Mouse (Mus musculus): ENCODE data around the gene Mfn1. TPM values are rescaled to one million over a fixed set of nuclear protein-coding genes. Genes with fewer than 3 reads are reported as not detected.

Gene Mfn1
- total and polyA plus RNA-seq, 3 experiments: 16.6 to 27.4 (median 25.6) TPM

DNA sequence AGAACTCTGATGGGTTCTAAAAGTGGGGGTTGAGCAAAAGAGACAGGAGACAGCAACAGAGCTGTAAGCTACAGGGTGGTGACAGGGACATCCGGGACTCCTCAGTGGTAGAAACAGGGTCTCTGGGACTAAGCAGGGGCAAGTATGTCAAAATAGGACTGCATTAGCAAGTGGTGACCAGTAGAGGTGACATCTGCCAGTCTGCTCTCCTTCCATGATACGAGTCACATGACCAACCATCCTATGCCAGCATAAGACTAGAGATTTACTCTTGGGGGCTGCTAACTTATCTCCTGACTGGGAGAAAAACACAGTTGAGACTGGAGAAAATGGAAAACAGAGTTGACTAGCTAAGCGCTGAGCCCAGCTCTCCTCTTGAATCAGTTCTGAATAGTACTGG is 57.0 kb downstream of the Mfn1 start:
- Histone ChIP-seq H3K4me1 (ENCODE audit: control insufficient read depth in 1 of 2, insufficient read depth in 2 of 2) (peaks cover 0 to 29% of the 10 kb centered on the region in 2 experiments; a peak in 2 of 4 replicates), H3K4me3 (replicated peaks in 1 of 3; ENCODE audit: low read depth in 2 of 3, low read length in 2 of 3, poor library complexity in 1 of 3) (no peak overlapping the region), H3K27ac (ENCODE audit: insufficient read depth, low read depth) (no peak overlapping the region), H3K27me3 (replicated peaks) (no peaks in the 10 kb centered on the region), H3K4me2 (ENCODE audit: insufficient read depth, low read depth, poor library complexity, severe bottlenecking) (no peak overlapping the region), H3K9ac (ENCODE audit: insufficient read depth, low read depth) (no peak overlapping the region), H3K36me3 (replicated peaks in 1 of 2; ENCODE audit: control insufficient read depth in 1 of 2, insufficient read depth in 1 of 2, low read length in 1 of 2) (peaks cover 7 to 20% of the 10 kb centered on the region in 2 experiments), H3K9me3 (replicated peaks; ENCODE audit: low read length) (no peaks in the 10 kb centered on the region), H3K79me2 (replicated peaks; ENCODE audit: control insufficient read depth, extremely low read depth, insufficient read depth, poor library complexity, severe bottlenecking) (no peaks in the 10 kb centered on the region)
- dilution Hi-C loops (cut with MboI; ENCODE audit: extremely low pct_ligation_motif_present, extremely low pct_unique_long_range_greater_than_20kb, low sequenced_read_pairs): no loop called here
- no peak for TF ChIP-seq ZC3H11A (IDR thresholded peaks at IDR 0.05; ENCODE audit: low read depth, low read length)
- peak in 1 of 2 experiments; percentile 17; a peak in 1 of 4 replicates for TF ChIP-seq CTCF (conservative IDR thresholded peaks at IDR 0.05 in 1 of 2, IDR thresholded peaks at IDR 0.05 in 1 of 2; ENCODE audit: low read depth in 2 of 2, low read length in 2 of 2)
- peak; percentile 18; the same call in 1 of the 2 replicates for TF ChIP-seq USF1 (IDR thresholded peaks at IDR 0.05; ENCODE audit: low read depth, low read length)
- no peak for TF ChIP-seq MXI1 (IDR thresholded peaks at IDR 0.05; ENCODE audit: low read depth, low read length)
- TF ChIP-seq USF2 (conservative IDR thresholded peaks at IDR 0.05; ENCODE audit: low read depth, low read length): peak; percentile 49
- in situ Hi-C loops (cut with MboI; ENCODE audit: low pct_ligation_motif_present, low pct_unique_long_range_greater_than_20kb, low sequenced_read_pairs): no loop called here
- DNase-seq (ENCODE audit: extremely low read depth): peak; percentile 20

DNA sequence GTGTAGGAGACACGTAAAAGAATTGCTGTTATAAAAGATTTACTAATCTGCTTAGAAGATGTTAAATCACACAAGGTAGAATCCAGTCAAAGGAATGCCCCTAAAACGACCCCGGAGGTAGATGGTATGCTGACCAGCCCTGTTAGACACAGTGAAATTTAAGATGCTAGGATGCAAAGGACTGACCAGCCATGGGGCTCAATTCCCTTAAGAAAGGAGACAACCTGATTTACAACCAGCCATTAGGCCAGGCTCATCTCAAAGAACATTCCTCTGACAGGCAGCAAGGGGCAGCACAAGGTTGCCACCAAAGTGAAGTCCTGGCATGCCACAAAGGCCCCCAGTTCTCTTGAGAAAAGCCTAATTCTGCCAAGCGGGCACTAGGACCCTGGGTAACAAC is 65.8 kb downstream of the Mfn1 start:
- Histone ChIP-seq H3K4me1 (ENCODE audit: control insufficient read depth in 1 of 2, insufficient read depth in 2 of 2) (peaks cover 0 to under 1% of the 10 kb centered on the region in 2 experiments; a peak in 1 of 4 replicates), H3K9ac (ENCODE audit: insufficient read depth, low read depth) (no peak overlapping the region), H3K9me3 (replicated peaks; ENCODE audit: low read length) (no peaks in the 10 kb centered on the region), H3K4me2 (ENCODE audit: insufficient read depth, low read depth, poor library complexity, severe bottlenecking) (no peak overlapping the region), H3K27me3 (replicated peaks) (no peaks in the 10 kb centered on the region), H3K79me2 (replicated peaks; ENCODE audit: control insufficient read depth, extremely low read depth, insufficient read depth, poor library complexity, severe bottlenecking) (no peaks in the 10 kb centered on the region), H3K36me3 (replicated peaks in 1 of 2; ENCODE audit: control insufficient read depth in 1 of 2, insufficient read depth in 1 of 2, low read length in 1 of 2) (no peaks in the 10 kb centered on the region), H3K4me3 (replicated peaks in 1 of 3; ENCODE audit: low read depth in 2 of 3, low read length in 2 of 3, poor library complexity in 1 of 3) (no peak overlapping the region), H3K27ac (ENCODE audit: insufficient read depth, low read depth) (no peak overlapping the region)
- dilution Hi-C loops (cut with MboI; ENCODE audit: extremely low pct_ligation_motif_present, extremely low pct_unique_long_range_greater_than_20kb, low sequenced_read_pairs): no loop called here
- in situ Hi-C loops (cut with MboI; ENCODE audit: low pct_ligation_motif_present, low pct_unique_long_range_greater_than_20kb, low sequenced_read_pairs): no loop called here
- TF ChIP-seq IRF4 (IDR thresholded peaks at IDR 0.05; ENCODE audit: low read depth, low read length) (no peak), CTCF (conservative IDR thresholded peaks at IDR 0.05 in 1 of 2, IDR thresholded peaks at IDR 0.05 in 1 of 2; ENCODE audit: low read depth in 2 of 2, low read length in 2 of 2) (no peak), ZMIZ1 (IDR thresholded peaks at IDR 0.05; ENCODE audit: low read depth, low read length) (no peak), MAZ (IDR thresholded peaks at IDR 0.05; ENCODE audit: low read depth, low read length) (no peak), CHD1 (IDR thresholded peaks at IDR 0.05; ENCODE audit: low read depth, low read length) (no peak), POLR2AphosphoS2 (IDR thresholded peaks at IDR 0.05; ENCODE audit: low read depth, low read length) (no peak), KAT2A (IDR thresholded peaks at IDR 0.05; ENCODE audit: insufficient replicate concordance, low read length) (no peak), HCFC1 (IDR thresholded peaks at IDR 0.05; ENCODE audit: low read depth, low read length) (no peak), JUND (conservative IDR thresholded peaks at IDR 0.05; ENCODE audit: low read depth, low read length) (no peak), TCF12 (IDR thresholded peaks at IDR 0.05; ENCODE audit: low read depth, low read length) (no peak), UBTF (IDR thresholded peaks at IDR 0.05; ENCODE audit: low read depth, low read length) (no peak), RAD21 (IDR thresholded peaks at IDR 0.05; ENCODE audit: low read depth, low read length) (no peak), CHD2 (IDR thresholded peaks at IDR 0.05; ENCODE audit: low read length) (no peak), ETS1 (conservative IDR thresholded peaks at IDR 0.05; ENCODE audit: low read depth, low read length) (no peak), JUN (IDR thresholded peaks at IDR 0.05; ENCODE audit: insufficient read depth, low read depth, low read length) (no peak)
- no peak for DNase-seq (ENCODE audit: extremely low read depth)

Data from CH12.LX (cell line).